Mouse (Mus musculus) bone marrow macrophage, adult 2 months (primary cell): ENCODE results near the gene Olfr727. TPM values are rescaled to one million over a fixed set of nuclear protein-coding genes. Genes with fewer than 3 reads are reported as not detected.

Source experiments
- H3K27ac ChIP-seq: 2 replicates; pipeline ENCODE4 v1.5.1; 2012; ENCODE audit warnings: low read depth, low read length; ENCODE audit not compliant: insufficient read depth
- H3K4me1 ChIP-seq: 2 replicates; pipeline ENCODE4 v1.6.1; 2012; ENCODE audit warnings: low read length; ENCODE audit not compliant: control insufficient read depth, insufficient read depth
- H3K4me3 ChIP-seq: 2 replicates; pipeline ENCODE4 v1.5.1; 2012; ENCODE audit warnings: mild to moderate bottlenecking, low read length, moderate library complexity; ENCODE audit not compliant: insufficient read depth
- CTCF ChIP-seq: IDR thresholded peaks from 2 replicates; pipeline ENCODE4 v1.5.1; 2012; ENCODE audit warnings: low read depth, mild to moderate bottlenecking, low read length, moderate library complexity
- POLR2A ChIP-seq: IDR thresholded peaks from 2 replicates; pipeline ENCODE4 v1.6.1; 2012; ENCODE audit warnings: mild to moderate bottlenecking, low read depth, low read length, borderline replicate concordance
- polyA plus RNA-seq: library from polyadenylated mRNA; stranded (reverse); fragments of >200 nt; gene quantifications from 2 replicates; pipeline ENCODE4 v1.2.4, GENCODE M21; 2012; ENCODE audit not compliant: missing spikeins, insufficient read depth, insufficient read length

Olfr727 gene
- not detected in 2 replicates for polyA plus RNA-seq

GRCm38 (mm10) chr14:50122886-50123285, at the start of gene Olfr727:
Gene Olfr727, plus strand, starts transcription at chr14:50123186.
- no peak within 1 kb of the TSS for H3K27ac ChIP-seq
- no peak within 1 kb of the TSS for H3K4me3 ChIP-seq
- TF ChIP-seq POLR2A (no peak), CTCF (no peak)

DNA sequence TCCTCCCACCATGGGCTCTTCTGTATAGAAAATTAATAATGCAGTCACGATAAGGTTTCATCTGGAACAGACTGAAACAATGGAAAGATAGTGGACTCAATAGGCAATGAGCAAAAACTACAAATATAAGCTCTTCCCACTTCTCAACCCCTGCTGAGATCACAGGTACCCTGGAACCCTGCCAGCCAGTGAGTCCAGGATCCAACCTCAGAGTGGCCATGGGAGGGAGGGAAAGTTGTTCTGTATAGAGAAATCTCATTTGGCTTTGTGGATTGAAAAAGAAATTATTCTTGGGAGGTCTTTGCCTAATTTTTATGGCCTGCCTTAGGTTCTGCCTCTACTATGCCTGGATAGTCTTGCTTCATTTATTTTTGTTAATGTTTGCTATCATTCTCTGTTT, 32.1 kb upstream of the Olfr727 start, which contains the start of gene Olfr726:
Gene Olfr726, minus strand, starts transcription at position 101 of the 400 bp plus-strand sequence.
- no peak within 1 kb of the TSS for H3K27ac ChIP-seq
- no peak within 1 kb of the TSS for H3K4me3 ChIP-seq
- TF ChIP-seq POLR2A = no peak
- H3K4me1 ChIP-seq = no peaks in the 10 kb centered on the region

More at GRCm38 (mm10) chr14:50122886-50123285, at the start of gene Olfr727:
- no peaks in the 10 kb centered on the region for H3K4me1 ChIP-seq

DNA sequence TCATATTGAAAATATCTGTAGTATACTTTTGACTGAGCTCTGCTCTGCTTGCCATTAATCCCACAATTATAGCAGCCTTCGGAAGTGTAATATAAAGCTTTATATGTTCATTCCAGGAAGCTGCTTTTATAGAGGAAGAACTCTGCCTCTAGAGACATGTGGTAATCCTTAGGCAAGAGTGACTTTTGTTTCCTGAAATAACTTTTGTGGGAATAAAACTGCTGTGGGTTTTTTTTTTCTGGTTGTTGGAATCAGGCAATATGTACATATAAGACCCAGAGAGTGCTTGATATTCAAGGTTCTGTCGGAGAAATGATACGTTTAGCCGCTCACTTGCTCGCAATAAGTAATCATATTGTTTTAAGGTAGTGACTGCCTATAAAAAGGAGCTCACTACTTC, 19.6 kb downstream of the Olfr727 start, which contains the start of gene Olfr728:
Gene Olfr728, minus strand, starts transcription at position 101 of the 400 bp plus-strand sequence.
- Histone ChIP-seq H3K4me1 (no peaks in the 10 kb centered on the region), H3K4me3 (no peak within 1 kb of the TSS), H3K27ac (no peak within 1 kb of the TSS)
- TF ChIP-seq POLR2A (no peak), CTCF (no peak)

DNA sequence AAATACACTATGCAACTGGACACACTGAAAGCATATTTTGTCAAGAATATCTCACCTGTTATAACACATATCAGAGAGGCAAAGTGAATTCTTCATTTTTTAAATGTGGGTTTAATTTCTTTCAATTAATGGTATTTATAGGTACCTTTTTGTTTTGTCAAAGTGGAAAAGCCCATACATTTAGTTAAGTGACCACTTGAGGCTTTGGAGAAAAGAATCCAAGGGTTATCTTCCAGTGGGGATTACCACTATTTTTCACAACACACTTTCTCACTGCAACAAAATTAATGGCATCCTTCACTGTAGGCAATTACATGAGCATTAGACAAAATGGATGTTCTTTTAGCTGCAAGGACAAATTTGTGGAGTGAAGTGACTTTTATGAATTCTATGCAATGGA, 29.8 kb downstream of the Olfr727 start, which contains the start of gene Olfr729:
Gene Olfr729, minus strand, starts transcription at position 101 of the 400 bp plus-strand sequence.
- TF ChIP-seq CTCF (no peak), POLR2A (no peak)
- no peak within 1 kb of the TSS for H3K27ac ChIP-seq
- no peaks in the 10 kb centered on the region for H3K4me1 ChIP-seq
- no peak within 1 kb of the TSS for H3K4me3 ChIP-seq

Other genes starting within 250 kb of the Olfr727 start
- gene Olfr722, start 221.2 kb upstream of the Olfr727 start, polyA plus RNA-seq = not detected in 2 replicates
- gene Olfr723, start 191.4 kb upstream of the Olfr727 start, polyA plus RNA-seq = not detected in 2 replicates
- not detected in 2 replicates for gene Olfr724, start 159.9 kb upstream of the Olfr727 start, polyA plus RNA-seq
- gene Olfr725, start 82.8 kb upstream of the Olfr727 start, polyA plus RNA-seq = not detected in 2 replicates
- not detected in 2 replicates for gene Olfr726, start 32.2 kb upstream of the Olfr727 start, polyA plus RNA-seq
- 0.67 TPM in 1 of 2 replicates, not detected in the other for gene Olfr728, start 19.5 kb downstream of the Olfr727 start, polyA plus RNA-seq
- not detected in 2 replicates for gene Olfr729, start 29.7 kb downstream of the Olfr727 start, polyA plus RNA-seq
- not detected in 2 replicates for gene Olfr730, start 65.0 kb downstream of the Olfr727 start, polyA plus RNA-seq
- not detected in 2 replicates for gene Olfr731, start 118.7 kb downstream of the Olfr727 start, polyA plus RNA-seq
- gene Olfr732, start 161.0 kb downstream of the Olfr727 start, polyA plus RNA-seq = not detected in 2 replicates
- gene Olfr733, start 178.3 kb downstream of the Olfr727 start, polyA plus RNA-seq = not detected in 2 replicates
- gene Olfr734, start 203.6 kb downstream of the Olfr727 start, polyA plus RNA-seq = not detected in 2 replicates
- not detected in 2 replicates for gene Olfr735, start 225.7 kb downstream of the Olfr727 start, polyA plus RNA-seq
- gene Tlr11, start 234.7 kb downstream of the Olfr727 start, polyA plus RNA-seq = 0.27 TPM in 1 of 2 replicates, not detected in the other